Mouse (Mus musculus) ES-Bruce4 (cell line): ENCODE measurements around the gene Ubn1. TPM values are rescaled to one million over a fixed set of nuclear protein-coding genes. Genes with fewer than 3 reads are reported as not detected.
A peak's percentile ranks its signal among the peaks of the same experiment; 100 is the strongest.

Source experiments
- H3K27ac ChIP-seq: 2 replicates; pipeline ENCODE4 v1.5.1; 2012; ENCODE audit warnings: low read length, inconsistent platforms; ENCODE audit not compliant: insufficient read depth
- H3K27me3 ChIP-seq: 2 replicates; pipeline ENCODE4 v1.6.1; 2012; ENCODE audit warnings: mild to moderate bottlenecking, low read length, inconsistent platforms; ENCODE audit not compliant: control insufficient read depth, poor library complexity, insufficient read depth, severe bottlenecking
- H3K36me3 ChIP-seq: 2 replicates; pipeline ENCODE4 v1.6.1; 2012; ENCODE audit warnings: inconsistent platforms, mild to moderate bottlenecking, low read length, moderate library complexity; ENCODE audit not compliant: control insufficient read depth, poor library complexity, insufficient read depth, severe bottlenecking
- H3K4me1 ChIP-seq: one replicate; pipeline ENCODE4 v1.8.1; 2011; ENCODE audit warnings: low read length; ENCODE audit not compliant: control insufficient read depth, insufficient read depth
- H3K4me3 ChIP-seq: 2 replicates; pipeline ENCODE4 v1.5.1; 2011; ENCODE audit warnings: low read depth, mild to moderate bottlenecking, low read length
- H3K9ac ChIP-seq: 2 replicates; pipeline ENCODE4 v1.6.1; 2012; ENCODE audit warnings: low read depth, mild to moderate bottlenecking, inconsistent platforms; ENCODE audit not compliant: poor library complexity, severe bottlenecking
- H3K9me3 ChIP-seq: replicated peaks from 2 replicates; pipeline ENCODE4 v1.6.1; 2012; ENCODE audit warnings: mild to moderate bottlenecking, low read length, inconsistent platforms; ENCODE audit not compliant: control insufficient read depth, poor library complexity, insufficient read depth, severe bottlenecking
- CTCF ChIP-seq: IDR thresholded peaks from one replicate; pipeline ENCODE4 v1.8.1; 2011; ENCODE audit warnings: low read depth, low read length
- EP300 ChIP-seq: IDR thresholded peaks from 2 replicates; pipeline ENCODE4 v1.6.1; 2011; ENCODE audit warnings: low read depth, low read length; ENCODE audit not compliant: insufficient read depth
- POLR2A ChIP-seq: IDR thresholded peaks from one replicate; pipeline ENCODE4 v1.8.1; 2011; ENCODE audit warnings: low read length; ENCODE audit not compliant: insufficient read depth
- polyA plus RNA-seq: library from polyadenylated mRNA; stranded (reverse); fragments of >200 nt; gene quantifications from 2 replicates; pipeline ENCODE4 v1.2.4, GENCODE M21; 2011; ENCODE audit warnings: low read depth; ENCODE audit not compliant: missing spikeins, insufficient read depth, insufficient read length

The Ubn1 gene
- polyA plus RNA-seq, 1 experiment = 25.9 TPM

DNA sequence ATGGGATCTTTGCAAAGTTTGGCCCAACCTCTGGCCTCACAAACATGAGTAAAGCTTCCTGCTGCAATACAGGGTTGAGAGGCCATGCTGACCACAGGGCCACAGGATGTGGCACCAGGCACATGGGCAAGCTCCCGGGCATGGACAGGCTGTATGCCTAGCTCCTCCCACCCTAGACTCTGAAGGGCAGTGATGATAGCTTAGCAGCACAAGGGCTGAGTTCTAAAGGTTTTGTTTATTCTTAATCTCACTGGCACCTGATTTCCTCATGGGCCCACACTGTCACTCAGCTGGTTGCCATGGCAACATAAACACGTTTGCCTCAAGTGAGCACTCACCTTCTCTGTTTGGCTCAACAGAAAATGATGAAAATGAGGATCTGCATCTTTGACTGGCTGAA is 20.0 kb upstream of the Ubn1 start:
- H3K9ac ChIP-seq = no peak overlapping the region
- no peak overlapping the region for H3K27ac ChIP-seq
- no peaks in the 10 kb centered on the region for H3K4me1 ChIP-seq
- no peaks in the 10 kb centered on the region for H3K27me3 ChIP-seq
- H3K4me3 ChIP-seq = no peak overlapping the region
- peaks cover 76% of the 10 kb centered on the region for H3K36me3 ChIP-seq
- TF ChIP-seq EP300 = no peak
- TF ChIP-seq CTCF = no peak
- no peak for TF ChIP-seq POLR2A
- no peaks in the 10 kb centered on the region for H3K9me3 ChIP-seq

DNA sequence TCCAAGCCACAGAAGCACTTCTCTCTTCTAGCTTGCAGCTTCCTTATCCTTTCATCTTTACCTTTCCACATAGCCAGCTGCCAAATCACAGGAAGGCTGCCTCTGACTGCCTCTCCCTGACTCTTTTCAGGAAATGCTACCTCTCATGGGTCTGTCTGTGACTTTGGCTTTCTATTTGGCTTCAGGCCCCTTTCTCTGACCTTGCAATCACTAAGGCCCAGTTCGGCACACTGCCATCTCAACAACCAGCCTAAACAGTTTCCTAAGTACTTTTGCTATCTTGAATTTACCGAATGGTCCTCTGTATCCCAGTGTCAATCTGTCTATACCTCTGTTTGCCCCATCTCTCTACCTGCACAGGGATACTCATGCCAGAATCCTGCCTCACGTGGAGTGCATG is 14.3 kb upstream of the Ubn1 start:
- Histone ChIP-seq H3K9me3 (no peaks in the 10 kb centered on the region), H3K27me3 (no peaks in the 10 kb centered on the region), H3K9ac (no peak overlapping the region), H3K4me3 (no peak overlapping the region), H3K36me3 (peaks cover 77% of the 10 kb centered on the region), H3K27ac (no peak overlapping the region), H3K4me1 (no peaks in the 10 kb centered on the region)
- TF ChIP-seq EP300 = no peak
- TF ChIP-seq POLR2A = no peak
- no peak for TF ChIP-seq CTCF

DNA sequence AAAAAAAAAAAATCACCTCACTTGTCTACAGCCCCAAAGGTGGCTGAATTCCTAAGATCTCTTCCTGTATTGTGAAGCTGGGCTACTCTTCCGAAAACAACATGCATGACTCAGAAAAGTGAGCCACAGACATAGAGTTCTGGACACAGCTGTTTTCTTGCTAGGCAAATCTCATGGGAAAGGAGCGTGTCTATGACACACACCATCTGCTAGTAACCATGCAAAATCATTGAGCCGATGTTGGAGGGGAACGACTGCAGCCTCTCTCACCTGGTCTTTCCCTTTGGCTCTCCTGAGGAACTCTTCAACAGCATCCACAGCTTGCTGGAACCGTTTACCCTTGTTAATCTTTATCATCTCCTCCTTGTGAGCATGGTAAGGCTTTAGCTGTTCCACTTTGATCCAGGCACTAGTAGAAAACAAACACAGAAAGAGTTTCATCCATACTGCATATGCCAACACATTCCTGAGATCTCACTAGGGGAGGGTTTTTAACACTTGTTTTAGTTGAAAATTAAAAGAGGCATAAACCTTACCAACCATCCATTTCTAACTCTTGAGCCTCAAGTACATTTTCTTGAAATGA is 13.1 kb upstream of the Ubn1 start:
- H3K36me3 ChIP-seq = peaks cover 74% of the 10 kb centered on the region
- H3K27ac ChIP-seq = no peak overlapping the region
- no peak overlapping the region for H3K4me3 ChIP-seq
- TF ChIP-seq CTCF (no peak), POLR2A (no peak), EP300 (no peak)
- no peak overlapping the region for H3K9ac ChIP-seq
- H3K9me3 ChIP-seq = no peaks in the 10 kb centered on the region
- no peaks in the 10 kb centered on the region for H3K27me3 ChIP-seq
- no peaks in the 10 kb centered on the region for H3K4me1 ChIP-seq

DNA sequence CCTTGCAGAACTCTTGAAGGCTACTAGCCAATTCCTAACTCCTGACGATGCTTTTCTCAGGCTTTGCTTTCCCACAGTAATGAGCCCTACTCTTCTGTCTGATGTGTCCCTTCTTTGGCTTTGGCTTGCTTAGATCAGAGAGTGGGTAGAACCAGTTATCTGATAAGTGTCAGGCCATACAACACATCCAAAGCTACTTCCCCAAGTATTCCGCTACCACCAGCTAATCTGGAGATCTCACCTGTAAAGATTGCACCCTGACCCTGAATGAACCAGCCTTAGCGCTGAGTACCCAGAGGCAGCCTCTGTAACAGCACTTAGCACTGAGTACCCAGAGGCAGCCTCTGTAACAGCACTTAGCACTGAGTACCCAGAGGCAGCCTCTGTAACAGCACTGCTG is 4.5 kb upstream of the Ubn1 start:
- H3K4me1 ChIP-seq = no peaks in the 10 kb centered on the region
- H3K36me3 ChIP-seq = peaks cover 53% of the 10 kb centered on the region
- TF ChIP-seq POLR2A (no peak), EP300 (no peak), CTCF (no peak)
- H3K9me3 ChIP-seq = no peaks in the 10 kb centered on the region
- H3K4me3 ChIP-seq = no peak overlapping the region
- H3K9ac ChIP-seq = no peak overlapping the region
- H3K27ac ChIP-seq = no peak overlapping the region
- no peaks in the 10 kb centered on the region for H3K27me3 ChIP-seq

DNA sequence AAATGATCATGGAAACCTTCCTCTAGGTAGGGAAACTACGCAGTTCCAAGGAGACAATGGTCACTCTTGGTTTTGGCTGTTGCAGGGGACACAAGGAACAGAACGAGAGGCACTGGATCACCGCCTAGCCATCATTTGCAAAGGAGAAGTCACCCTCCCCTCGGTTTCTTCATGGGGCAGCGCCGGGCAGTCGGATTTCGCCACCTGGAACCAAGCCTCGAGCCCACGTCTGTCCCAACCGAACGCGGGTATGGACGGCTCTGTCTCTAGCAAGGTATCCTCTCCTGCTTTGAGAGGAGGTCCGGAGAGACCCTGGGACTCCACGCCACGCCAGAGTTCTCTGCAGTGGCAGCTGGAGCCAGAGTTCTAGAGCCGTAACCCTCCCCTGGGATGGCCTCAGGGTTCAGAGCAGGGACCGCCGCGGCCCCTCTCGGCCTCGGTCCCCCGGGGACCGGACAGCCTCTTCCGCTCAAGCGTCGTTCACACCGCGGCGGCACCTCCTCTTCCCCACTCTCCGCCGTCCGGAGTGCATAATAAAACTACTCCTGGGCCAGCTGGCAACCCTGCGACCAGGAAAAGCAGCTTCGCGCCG is 579 bp upstream of the Ubn1 start:
- TF ChIP-seq POLR2A (no peak), EP300 (no peak), CTCF (no peak)
- H3K4me1 ChIP-seq = no peaks in the 10 kb centered on the region
- no peaks in the 10 kb centered on the region for H3K27me3 ChIP-seq
- peaks cover 22% of the 10 kb centered on the region for H3K36me3 ChIP-seq
- no peak overlapping the region for H3K27ac ChIP-seq
- no peaks in the 10 kb centered on the region for H3K9me3 ChIP-seq
- peak overlapping the region; percentile 88 for H3K9ac ChIP-seq
- peak overlapping the region; percentile 86 for H3K4me3 ChIP-seq

DNA sequence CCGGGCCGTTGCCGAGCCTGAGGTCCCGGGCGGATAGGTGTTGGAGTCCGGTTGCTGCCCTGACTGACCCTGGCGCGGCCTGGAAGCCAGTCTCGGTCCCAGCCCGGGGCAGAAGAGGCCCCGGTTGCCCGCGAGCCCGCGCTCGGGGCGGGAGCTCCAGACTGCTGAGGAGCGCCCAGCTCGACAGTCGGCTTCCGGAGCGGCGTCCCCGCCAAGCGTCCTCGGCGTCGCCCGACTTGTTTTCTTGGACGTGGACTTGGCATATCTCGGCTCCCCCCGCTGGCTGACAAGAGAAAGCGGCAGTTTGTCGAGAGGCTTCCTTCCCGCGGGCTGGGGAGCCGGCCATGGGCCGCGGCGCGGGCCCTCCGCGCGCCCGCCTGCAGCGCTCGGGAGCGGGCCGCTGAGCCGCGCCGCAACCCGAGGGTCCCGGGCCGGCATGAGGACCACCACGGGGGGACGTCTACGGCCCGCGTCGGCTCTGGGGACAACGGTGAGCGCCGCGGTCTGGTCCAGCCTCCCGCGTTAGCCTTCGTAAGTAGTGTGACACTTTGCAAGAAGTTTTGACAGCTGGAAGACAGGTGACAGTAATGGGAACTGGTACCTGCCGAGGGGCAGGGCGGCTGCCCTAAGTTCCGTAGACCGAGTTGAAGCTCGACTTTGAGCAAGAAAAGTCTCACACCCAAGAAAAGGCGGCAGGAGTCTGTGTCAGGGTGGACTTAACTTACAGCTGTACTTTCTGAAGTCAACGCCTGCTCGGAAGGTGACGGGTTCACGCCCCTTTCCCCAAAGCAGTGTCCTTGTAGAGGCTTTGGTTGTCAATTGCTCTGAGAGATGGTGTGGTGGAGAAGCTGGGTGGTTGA is 624 bp downstream of the Ubn1 start:
- Histone ChIP-seq H3K27ac (no peak overlapping the region), H3K36me3 (peaks cover 18% of the 10 kb centered on the region), H3K27me3 (no peaks in the 10 kb centered on the region), H3K9ac (peak overlapping the region; percentile 82), H3K4me3 (peak overlapping the region; percentile 83), H3K4me1 (no peaks in the 10 kb centered on the region), H3K9me3 (no peaks in the 10 kb centered on the region)
- TF ChIP-seq POLR2A (no peak), CTCF (no peak), EP300 (no peak)
